Mouse (Mus musculus) MEL (cell line): ENCODE measurements around the gene Pappa2. TPM values are rescaled to one million over a fixed set of nuclear protein-coding genes. Genes with fewer than 3 reads are reported as not detected.

Experiments used
- DNase-seq: peaks from one replicate; pipeline ENCODE4 v3.0.0; 2011; ENCODE audit warnings: low read depth, low spot score
- H3K27ac ChIP-seq: 2 replicates; pipeline ENCODE4 v1.5.1; 2012; ENCODE audit warnings: low read depth, mild to moderate bottlenecking, control low read depth, low read length, moderate library complexity; ENCODE audit not compliant: control insufficient read depth
- H3K27me3 ChIP-seq, 2 experiments: fragments of 150-350 bp in 1 of 2; sonication (generic) in 1 of 2; 2 replicates each; pipeline ENCODE4 v1.6.1; 2012; ENCODE audit warnings: low read length in 2 of 2, mild to moderate bottlenecking in 2 of 2, improper control_type of control experiment in 1 of 2, moderate library complexity in 1 of 2; ENCODE audit not compliant: insufficient read depth in 2 of 2, control insufficient read depth in 1 of 2
- H3K36me3 ChIP-seq, 2 experiments: 2 replicates each; pipeline ENCODE4 v1.6.1; 2012 to 2014; ENCODE audit warnings: low read length in 2 of 2, improper control_type of control experiment in 1 of 2, inconsistent platforms in 1 of 2, mild to moderate bottlenecking in 1 of 2; ENCODE audit not compliant: insufficient read depth in 2 of 2, control insufficient read depth in 1 of 2
- H3K4me1 ChIP-seq, 2 experiments: fragments of 150-350 bp in 1 of 2; sonication (generic) in 1 of 2; 2 replicates each; pipeline ENCODE4 v1.6.1; 2012; ENCODE audit warnings: low read length in 2 of 2, improper control_type of control experiment in 1 of 2, mild to moderate bottlenecking in 1 of 2; ENCODE audit not compliant: insufficient read depth in 2 of 2, control insufficient read depth in 1 of 2
- H3K4me3 ChIP-seq, 2 experiments: fragments of 150-350 bp in 1 of 2; sonication (generic) in 1 of 2; 2 replicates each; pipeline ENCODE4 v1.5.1; 2012; ENCODE audit warnings: low read depth in 2 of 2, low read length in 2 of 2, mild to moderate bottlenecking in 2 of 2, moderate library complexity in 2 of 2, control low read depth in 1 of 2, improper control_type of control experiment in 1 of 2; ENCODE audit not compliant: control insufficient read depth in 1 of 2, insufficient read depth in 1 of 2
- H3K79me2 ChIP-seq: 2 replicates; pipeline ENCODE4 v1.6.1; 2012; ENCODE audit warnings: mild to moderate bottlenecking, low read length, moderate library complexity; ENCODE audit not compliant: control insufficient read depth, poor library complexity, insufficient read depth
- H3K9ac ChIP-seq: 2 replicates; pipeline ENCODE4 v1.6.1; 2012; ENCODE audit warnings: low read depth, mild to moderate bottlenecking, control low read depth, low read length, moderate library complexity; ENCODE audit not compliant: control insufficient read depth, poor library complexity, severe bottlenecking
- H3K9me3 ChIP-seq: fragments of 150-350 bp; sonication (generic); replicated peaks from 2 replicates; pipeline ENCODE4 v1.6.1; 2012; ENCODE audit warnings: mild to moderate bottlenecking, low read length, improper control_type of control experiment, moderate library complexity; ENCODE audit not compliant: insufficient read depth
- BHLHE40 ChIP-seq: IDR thresholded peaks from 2 replicates; pipeline ENCODE4 v1.6.1; 2012; ENCODE audit warnings: low read depth, mild to moderate bottlenecking, inconsistent platforms, low read length, improper control_type of control experiment, borderline replicate concordance
- CHD2 ChIP-seq: IDR thresholded peaks from 2 replicates; pipeline ENCODE4 v1.6.1; 2011; ENCODE audit warnings: low read length, improper control_type of control experiment
- EP300 ChIP-seq, 2 experiments: IDR thresholded peaks; 2 replicates each; pipeline ENCODE4 v1.6.1; 2011; ENCODE audit warnings: improper control_type of control experiment in 2 of 2, low read length in 2 of 2, low read depth in 1 of 2, mild to moderate bottlenecking in 1 of 2
- KAT2A ChIP-seq: conservative IDR thresholded peaks from 2 replicates; pipeline ENCODE4 v1.6.1; 2012; ENCODE audit warnings: low read depth, low read length, improper control_type of control experiment, inconsistent platforms
- MAZ ChIP-seq: IDR thresholded peaks from 2 replicates; pipeline ENCODE4 v1.6.1; 2012; ENCODE audit warnings: low read depth, mild to moderate bottlenecking, inconsistent platforms, low read length, improper control_type of control experiment
- MEF2A ChIP-seq: IDR thresholded peaks from 2 replicates; pipeline ENCODE4 v1.6.1; 2014; ENCODE audit warnings: low read depth, mild to moderate bottlenecking, inconsistent platforms, low read length, improper control_type of control experiment; ENCODE audit not compliant: poor library complexity, insufficient replicate concordance, severe bottlenecking; ENCODE audit errors: extremely low read depth
- MXI1 ChIP-seq: IDR thresholded peaks from 2 replicates; pipeline ENCODE4 v1.6.1; 2011; ENCODE audit warnings: mild to moderate bottlenecking, low read depth, low read length, improper control_type of control experiment
- MYC ChIP-seq: IDR thresholded peaks from 2 replicates; pipeline ENCODE4 v1.6.1; 2011; ENCODE audit warnings: low read depth, mild to moderate bottlenecking, low read length, improper control_type of control experiment, moderate library complexity
- NRF1 ChIP-seq: IDR thresholded peaks from 2 replicates; pipeline ENCODE4 v1.6.1; 2014; ENCODE audit warnings: low read depth, mild to moderate bottlenecking, inconsistent platforms, low read length, improper control_type of control experiment, moderate library complexity; ENCODE audit not compliant: poor library complexity, insufficient read depth, severe bottlenecking
- POLR2A ChIP-seq, 2 experiments: IDR thresholded peaks; 2 replicates each; pipeline ENCODE4 v1.6.1; 2011 to 2012; ENCODE audit warnings: low read length in 2 of 2, mild to moderate bottlenecking in 2 of 2, control low read depth in 1 of 2, improper control_type of control experiment in 1 of 2, low read depth in 1 of 2, moderate library complexity in 1 of 2; ENCODE audit not compliant: control insufficient read depth in 1 of 2, insufficient read depth in 1 of 2, poor library complexity in 1 of 2
- POLR2AphosphoS2 ChIP-seq: IDR thresholded peaks from 2 replicates; pipeline ENCODE4 v1.6.1; 2011; ENCODE audit warnings: low read length, improper control_type of control experiment
- POLR2AphosphoS5 ChIP-seq: IDR thresholded peaks from 2 replicates; pipeline ENCODE4 v1.6.1; 2012; ENCODE audit warnings: low read depth, borderline replicate concordance, mild to moderate bottlenecking, inconsistent platforms, low read length, moderate library complexity, mixed read lengths
- TAL1 ChIP-seq: IDR thresholded peaks from 2 replicates; pipeline ENCODE4 v1.6.1; 2012; ENCODE audit warnings: mild to moderate bottlenecking, inconsistent platforms, low read length, moderate library complexity, mixed read lengths
- TBP ChIP-seq: IDR thresholded peaks from 2 replicates; pipeline ENCODE4 v1.8.0; 2011; ENCODE audit warnings: low read depth, low read length, improper control_type of control experiment
- USF2 ChIP-seq, 2 experiments: IDR thresholded peaks; 2 replicates each; pipeline ENCODE4 v1.6.1; 2011 to 2012; ENCODE audit warnings: improper control_type of control experiment in 2 of 2, low read length in 2 of 2, borderline replicate concordance in 1 of 2, inconsistent platforms in 1 of 2, low read depth in 1 of 2, mild to moderate bottlenecking in 1 of 2; ENCODE audit not compliant: insufficient read depth in 1 of 2
- ZMIZ1 ChIP-seq: IDR thresholded peaks from 2 replicates; pipeline ENCODE4 v1.6.1; 2012; ENCODE audit warnings: low read depth, mild to moderate bottlenecking, inconsistent platforms, low read length, improper control_type of control experiment, moderate library complexity
- polyA plus RNA-seq, 2 experiments: library from polyadenylated mRNA; stranded (reverse) in 1 of 2; unstranded in 1 of 2; fragments of >175 nt in 1 of 2; fragments of >200 nt in 1 of 2; gene quantifications; 2 replicates each; pipeline versions ENCODE4 v1.2.1 to v1.2.4; 2012; ENCODE audit warnings: low replicate concordance in 2 of 2, low read depth in 1 of 2; ENCODE audit not compliant: insufficient read length in 2 of 2, insufficient read depth in 1 of 2, missing spikeins in 1 of 2
- total RNA-seq: library from RNA; depleted of rRNA; stranded (reverse); fragments of 300-350 nt; gene quantifications from 2 replicates; pipeline ENCODE4 v1.2.3, GENCODE M21; 2012

The Pappa2 gene
- total and polyA plus RNA-seq, 3 experiments, result not detected

- H3K9me3 ChIP-seq, result no peaks in the 10 kb centered on the region
- no peaks in the 10 kb centered on the region for H3K79me2 ChIP-seq
- no peaks in the 10 kb centered on the region for H3K36me3 ChIP-seq
- H3K27ac ChIP-seq, result no peak overlapping the region
- no peak overlapping the region for H3K4me3 ChIP-seq
- H3K27me3 ChIP-seq, result no peaks in the 10 kb centered on the region
- no peak for DNase-seq
- H3K9ac ChIP-seq, result no peak overlapping the region
- TF ChIP-seq NRF1 (no peak), EP300 (IDR thresholded peaks at IDR 0.05; ENCODE audit: low read depth in 1 of 2, low read length in 2 of 2) (no peak)
- no peaks in the 10 kb centered on the region for H3K4me1 ChIP-seq
Measured at GRCm38 (mm10) chr1:158827931-158828330, 152.4 kb downstream of the Pappa2 start.

GRCm38 (mm10) chr1:158819676-158820075, 160.6 kb downstream of the Pappa2 start:
- Histone ChIP-seq H3K4me1 (no peaks in the 10 kb centered on the region), H3K79me2 (no peaks in the 10 kb centered on the region), H3K36me3 (no peaks in the 10 kb centered on the region), H3K27me3 (no peaks in the 10 kb centered on the region), H3K9me3 (no peaks in the 10 kb centered on the region), H3K4me3 (no peak overlapping the region), H3K27ac (no peak overlapping the region), H3K9ac (no peak overlapping the region)
- no peak for DNase-seq
- TF ChIP-seq KAT2A, result no peak
- TF ChIP-seq ZMIZ1, result no peak
- no peak for TF ChIP-seq MAZ
- TF ChIP-seq BHLHE40, result no peak
- TF ChIP-seq CHD2, result no peak
- TF ChIP-seq MYC, result no peak
- no peak for TF ChIP-seq POLR2A (IDR thresholded peaks at IDR 0.05; ENCODE audit: control insufficient read depth in 1 of 2, insufficient read depth in 1 of 2, low read depth in 1 of 2, low read length in 2 of 2, poor library complexity in 1 of 2)
- TF ChIP-seq POLR2AphosphoS5, result no peak
- no peak for TF ChIP-seq MEF2A
- TF ChIP-seq MXI1, result no peak
- TF ChIP-seq USF2 (IDR thresholded peaks at IDR 0.05; ENCODE audit: borderline replicate concordance in 1 of 2, insufficient read depth in 1 of 2, low read depth in 1 of 2, low read length in 2 of 2), result no peak
- no peak for TF ChIP-seq EP300 (IDR thresholded peaks at IDR 0.05; ENCODE audit: low read depth in 1 of 2, low read length in 2 of 2)
- no peak for TF ChIP-seq POLR2AphosphoS2
- TF ChIP-seq TBP, result no peak
- TF ChIP-seq TAL1, result no peak
